Mouse (Mus musculus): ENCODE data around the gene Spred1. TPM values are rescaled to one million over a fixed set of nuclear protein-coding genes. Genes with fewer than 3 reads are reported as not detected.

Gene Spred1
- polyA plus RNA-seq, 1 experiment from 2014 or later, result 20.8 TPM

- Histone ChIP-seq H3K4me2 (ENCODE audit: low read depth, low read length, severe bottlenecking) (no peak overlapping the region), H3K4me1 (replicated peaks; ENCODE audit: control insufficient read depth, insufficient read depth, low read length) (no peaks in the 10 kb centered on the region), H3K4me3 (ENCODE audit: low read depth, low read length) (no peak overlapping the region), H3K27me3 (ENCODE audit: control insufficient read depth, insufficient read depth, low read length) (no peaks in the 10 kb centered on the region; the same call in 1 of the 2 replicates), H3K9ac (ENCODE audit: low read length) (no peak overlapping the region), H3K9me3 (ENCODE audit: control insufficient read depth, low read length) (no peaks in the 10 kb centered on the region), H3K27ac (ENCODE audit: low read depth, low read length) (no peak overlapping the region), H3K36me3 (ENCODE audit: control insufficient read depth, insufficient read depth, low read length) (no peaks in the 10 kb centered on the region)
- no peak for DNase-seq (ENCODE audit: low spot score)
- no peak for ATAC-seq (replicated peaks; ENCODE audit: low FRiP score)
- WGBS, result 82% methylated on average over 7 of the region's 7 CpGs
These were observed 109.1 kb downstream of the Spred1 start for GRCm38 (mm10) chr2:117230261-117230660.

- Histone ChIP-seq H3K4me3 (ENCODE audit: low read depth, low read length) (no peak overlapping the region), H3K4me2 (ENCODE audit: low read depth, low read length, severe bottlenecking) (no peak overlapping the region), H3K27ac (ENCODE audit: low read depth, low read length) (no peak overlapping the region), H3K4me1 (replicated peaks; ENCODE audit: control insufficient read depth, insufficient read depth, low read length) (no peaks in the 10 kb centered on the region), H3K36me3 (ENCODE audit: control insufficient read depth, insufficient read depth, low read length) (no peaks in the 10 kb centered on the region), H3K9me3 (ENCODE audit: control insufficient read depth, low read length) (no peaks in the 10 kb centered on the region), H3K9ac (ENCODE audit: low read length) (no peak overlapping the region), H3K27me3 (ENCODE audit: control insufficient read depth, insufficient read depth, low read length) (no peaks in the 10 kb centered on the region; the same call in 1 of the 2 replicates)
- peak; percentile 83 for ATAC-seq (replicated peaks; ENCODE audit: low FRiP score)
- peak; percentile 93 for DNase-seq (ENCODE audit: low spot score)
- WGBS, result 10% methylated on average over 13 of the region's 13 CpGs
These were observed 110.1 kb downstream of the Spred1 start for GRCm38 (mm10) chr2:117231257-117231656.

MicroRNAs within 50 kb of the gene (microRNA counts, 519-probe panel; counts per million panel counts)
- microRNA mmu-miR-674, result 4,544 counts per million, percentile 40 among the panel's probes with 10 or more counts

Small RNA genes lying within 50 kb of the gene (microRNA-seq; reads per million reads assigned to microRNA genes)
- gene Mir674 (ENCODE audit: insufficient number of aligned reads), result 2,422 reads per million, percentile 78 among the genes with 10 or more reads in this experiment

Other genes with a start within 250 kb of the Spred1 start
- gene Tmco5, start 242.7 kb upstream of the Spred1 start, polyA plus RNA-seq (2014; fragmentation: Nextera tagmentation; extraction: Ambion mirVana), result not detected in 2 replicates
- gene Fam98b, start 128.4 kb downstream of the Spred1 start, polyA plus RNA-seq (2014; fragmentation: Nextera tagmentation; extraction: Ambion mirVana), result 9.2 and 10.2 TPM in 2 replicates
- gene Rasgrp1, start 221.6 kb downstream of the Spred1 start, polyA plus RNA-seq (2014; fragmentation: Nextera tagmentation; extraction: Ambion mirVana), result 11.7 and 12.2 TPM in 2 replicates

Data from forebrain, embryonic 11.5 days (tissue).